Mouse (Mus musculus): ENCODE results near the gene Rad51b. TPM values are rescaled to one million over a fixed set of nuclear protein-coding genes. Genes with fewer than 3 reads are reported as not detected.

Rad51b gene
- polyA plus RNA-seq, 1 experiment from 2014 or later = 3.9 TPM

DNA sequence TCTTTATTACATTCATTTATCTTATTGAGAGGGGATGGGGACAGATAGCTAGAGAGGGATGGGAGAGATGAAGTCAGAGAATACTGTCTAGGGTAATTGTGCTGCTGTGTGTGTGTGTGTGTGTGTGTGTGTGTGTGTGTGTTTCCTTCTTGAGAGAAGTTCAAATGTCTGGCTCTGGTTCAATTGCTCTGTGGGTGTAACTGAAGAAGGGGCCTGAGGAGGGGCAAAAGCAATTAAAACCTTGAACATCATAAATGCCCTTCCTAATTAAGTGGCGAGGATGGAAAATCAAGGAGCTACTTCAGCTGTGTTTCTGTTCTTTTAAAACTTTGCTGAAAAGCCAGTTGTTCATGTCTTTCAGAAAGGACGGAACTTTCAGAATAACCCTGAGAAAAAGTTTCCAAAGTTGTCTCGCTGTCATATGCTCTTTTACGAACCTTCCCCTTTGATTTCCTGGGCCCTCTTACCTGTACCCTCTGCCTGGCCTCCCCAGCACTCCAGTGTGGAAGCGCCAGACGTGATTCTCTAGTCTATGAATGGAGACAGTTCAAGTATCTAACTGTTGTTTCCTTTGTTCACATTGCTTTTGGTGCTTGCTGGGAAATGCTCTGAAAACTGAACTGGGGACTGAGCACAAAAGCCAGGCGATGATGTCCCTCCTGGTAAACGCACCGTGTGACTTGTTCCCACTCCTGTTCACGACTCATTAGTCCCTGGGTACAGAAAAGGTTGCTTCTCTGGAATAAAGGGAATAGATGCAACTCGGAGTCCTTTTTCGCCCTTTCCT is 158.2 kb downstream of the Rad51b start:
- H3K4me3 ChIP-seq (replicated peaks; ENCODE audit: low read depth, low read length) = no peak overlapping the region
- H3K4me1 ChIP-seq (replicated peaks; ENCODE audit: insufficient read depth, low read length) = peaks cover 4% of the 10 kb centered on the region; the same call in 1 of the 2 replicates
- H3K27me3 ChIP-seq (ENCODE audit: insufficient read depth, low read length) = no peaks in the 10 kb centered on the region
- no peaks in the 10 kb centered on the region for H3K9me3 ChIP-seq (replicated peaks; ENCODE audit: low read length)
- H3K27ac ChIP-seq = peak overlapping the region; percentile 64
- no peak for ATAC-seq (replicated peaks; ENCODE audit: low FRiP score, low read depth)
- 37% methylated on average over 12 of the region's 12 CpGs for WGBS
- no peak overlapping the region for H3K9ac ChIP-seq (ENCODE audit: low read depth, low read length)
- peak; percentile 48 for DNase-seq (ENCODE audit: low spot score)
- TF ChIP-seq CTCF (IDR thresholded peaks at IDR 0.05; ENCODE audit: low read depth) = no peak
- no peak overlapping the region for H3K4me2 ChIP-seq (ENCODE audit: low read length)
- H3K36me3 ChIP-seq (ENCODE audit: insufficient read depth, low read length) = no peaks in the 10 kb centered on the region

- H3K4me2 ChIP-seq (ENCODE audit: low read length) = no peak overlapping the region
- peak; percentile 69 for DNase-seq (ENCODE audit: low spot score)
- WGBS = 31% methylated on average over 3 of the region's 3 CpGs
- no peak for TF ChIP-seq CTCF (IDR thresholded peaks at IDR 0.05; ENCODE audit: low read depth)
- H3K4me3 ChIP-seq (replicated peaks; ENCODE audit: low read depth, low read length) = no peak overlapping the region
- H3K4me1 ChIP-seq (replicated peaks; ENCODE audit: insufficient read depth, low read length) = peaks cover 4% of the 10 kb centered on the region; the same call in 1 of the 2 replicates
- ATAC-seq (replicated peaks; ENCODE audit: low FRiP score, low read depth) = 0 out of 2 replicates have a peak, but pooled peaks have one; percentile 46
- 0 out of 2 replicates have a peak overlapping the region, but pooled peaks have one; percentile 64 for H3K27ac ChIP-seq
- no peaks in the 10 kb centered on the region for H3K27me3 ChIP-seq (ENCODE audit: insufficient read depth, low read length)
- no peaks in the 10 kb centered on the region for H3K9me3 ChIP-seq (replicated peaks; ENCODE audit: low read length)
- H3K9ac ChIP-seq (ENCODE audit: low read depth, low read length) = no peak overlapping the region
- no peaks in the 10 kb centered on the region for H3K36me3 ChIP-seq (ENCODE audit: insufficient read depth, low read length)
These were observed 158.7 kb downstream of the Rad51b start for GRCm38 (mm10) chr12:79455848-79456164.

- no peak overlapping the region for H3K4me2 ChIP-seq (ENCODE audit: low read length)
- ATAC-seq (replicated peaks; ENCODE audit: low FRiP score, low read depth) (no peak), DNase-seq (ENCODE audit: low spot score) (no peak)
- H3K36me3 ChIP-seq (ENCODE audit: insufficient read depth, low read length) = no peaks in the 10 kb centered on the region
- peaks cover 4% of the 10 kb centered on the region; the same call in 1 of the 2 replicates for H3K4me1 ChIP-seq (replicated peaks; ENCODE audit: insufficient read depth, low read length)
- TF ChIP-seq CTCF (IDR thresholded peaks at IDR 0.05; ENCODE audit: low read depth) = no peak
- H3K27ac ChIP-seq = no peak overlapping the region
- no peaks in the 10 kb centered on the region for H3K27me3 ChIP-seq (ENCODE audit: insufficient read depth, low read length)
- H3K9me3 ChIP-seq (replicated peaks; ENCODE audit: low read length) = no peaks in the 10 kb centered on the region
- H3K4me3 ChIP-seq (replicated peaks; ENCODE audit: low read depth, low read length) = no peak overlapping the region
- 67% methylated on average over 9 of the region's 9 CpGs for WGBS
- no peak overlapping the region for H3K9ac ChIP-seq (ENCODE audit: low read depth, low read length)
These were observed 159.2 kb downstream of the Rad51b start for GRCm38 (mm10) chr12:79456251-79456650.

- no peaks in the 10 kb centered on the region for H3K27me3 ChIP-seq (ENCODE audit: insufficient read depth, low read length)
- no peaks in the 10 kb centered on the region for H3K4me1 ChIP-seq (replicated peaks; ENCODE audit: insufficient read depth, low read length)
- ATAC-seq (replicated peaks; ENCODE audit: low FRiP score, low read depth) (no peak), DNase-seq (ENCODE audit: low spot score) (no peak)
- H3K36me3 ChIP-seq (ENCODE audit: insufficient read depth, low read length) = no peaks in the 10 kb centered on the region
- H3K4me3 ChIP-seq (replicated peaks; ENCODE audit: low read depth, low read length) = no peak overlapping the region
- no peak for TF ChIP-seq CTCF (IDR thresholded peaks at IDR 0.05; ENCODE audit: low read depth)
- no peaks in the 10 kb centered on the region for H3K9me3 ChIP-seq (replicated peaks; ENCODE audit: low read length)
- no peak overlapping the region for H3K9ac ChIP-seq (ENCODE audit: low read depth, low read length)
- WGBS = 22% methylated on average over 3 of the region's 3 CpGs
- H3K27ac ChIP-seq = no peak overlapping the region
- H3K4me2 ChIP-seq (ENCODE audit: low read length) = no peak overlapping the region
These were observed 166.3 kb downstream of the Rad51b start for GRCm38 (mm10) chr12:79463371-79463770.

DNA sequence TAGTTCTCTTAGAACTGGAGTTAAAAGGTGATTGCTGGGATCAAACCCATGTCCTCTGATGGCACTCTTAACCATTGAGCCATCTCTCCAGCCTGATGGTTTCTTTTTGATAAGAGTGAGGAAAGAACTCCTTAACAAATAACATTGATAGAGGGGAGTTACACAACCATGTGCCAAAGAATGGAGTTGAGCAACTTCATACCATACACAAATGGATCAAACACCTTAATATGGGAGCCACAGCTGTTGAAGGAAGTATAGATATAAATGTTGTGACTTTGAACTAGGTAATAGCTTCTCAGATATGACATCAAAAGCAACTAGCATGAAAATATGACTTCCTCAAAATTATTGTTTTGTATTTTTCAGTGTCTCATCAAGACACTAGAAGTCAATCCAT is 173.0 kb downstream of the Rad51b start:
- DNase-seq (ENCODE audit: low spot score) (no peak), ATAC-seq (replicated peaks; ENCODE audit: low FRiP score, low read depth) (no peak)
- H3K4me2 ChIP-seq (ENCODE audit: low read length) = no peak overlapping the region
- H3K9me3 ChIP-seq (replicated peaks; ENCODE audit: low read length) = no peaks in the 10 kb centered on the region
- H3K27ac ChIP-seq = no peak overlapping the region
- TF ChIP-seq CTCF (IDR thresholded peaks at IDR 0.05; ENCODE audit: low read depth) = no peak
- H3K36me3 ChIP-seq (ENCODE audit: insufficient read depth, low read length) = no peaks in the 10 kb centered on the region
- no peak overlapping the region for H3K9ac ChIP-seq (ENCODE audit: low read depth, low read length)
- H3K4me3 ChIP-seq (replicated peaks; ENCODE audit: low read depth, low read length) = no peak overlapping the region
- H3K4me1 ChIP-seq (replicated peaks; ENCODE audit: insufficient read depth, low read length) = no peaks in the 10 kb centered on the region
- H3K27me3 ChIP-seq (ENCODE audit: insufficient read depth, low read length) = no peaks in the 10 kb centered on the region

DNA sequence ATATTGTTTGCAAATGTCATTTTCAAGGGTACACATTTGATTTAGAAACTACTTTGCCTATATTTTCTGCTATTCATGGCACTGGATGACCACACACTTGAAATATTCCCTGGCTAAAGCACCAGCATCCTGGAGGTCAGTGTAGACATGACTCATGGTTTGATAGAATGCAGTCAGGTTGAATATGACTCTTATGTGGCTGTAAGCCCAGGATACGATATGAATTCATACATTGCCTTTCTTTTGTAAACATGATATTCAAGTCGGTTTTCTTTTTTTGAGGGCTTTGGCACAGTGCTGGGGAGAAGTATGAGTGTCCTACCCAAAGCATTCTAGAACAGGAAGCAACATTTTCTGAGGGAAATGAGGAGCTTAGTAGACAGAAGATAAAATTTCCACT is 174.8 kb downstream of the Rad51b start:
- WGBS = 73% methylated on average over 2 of the region's 2 CpGs
- H3K27me3 ChIP-seq (ENCODE audit: insufficient read depth, low read length) = no peaks in the 10 kb centered on the region
- H3K27ac ChIP-seq = no peak overlapping the region
- no peaks in the 10 kb centered on the region for H3K4me1 ChIP-seq (replicated peaks; ENCODE audit: insufficient read depth, low read length)
- no peak overlapping the region for H3K4me2 ChIP-seq (ENCODE audit: low read length)
- ATAC-seq (replicated peaks; ENCODE audit: low FRiP score, low read depth) (no peak), DNase-seq (ENCODE audit: low spot score) (peak; percentile 14)
- no peak overlapping the region for H3K4me3 ChIP-seq (replicated peaks; ENCODE audit: low read depth, low read length)
- no peaks in the 10 kb centered on the region for H3K9me3 ChIP-seq (replicated peaks; ENCODE audit: low read length)
- H3K36me3 ChIP-seq (ENCODE audit: insufficient read depth, low read length) = no peaks in the 10 kb centered on the region
- no peak for TF ChIP-seq CTCF (IDR thresholded peaks at IDR 0.05; ENCODE audit: low read depth)
- no peak overlapping the region for H3K9ac ChIP-seq (ENCODE audit: low read depth, low read length)

All from kidney, postnatal 0 days (tissue).